Mouse (Mus musculus) C2C12 (cell line): ENCODE results near the gene Cavin4.

Source experiments
- CEBPB ChIP-seq: IDR thresholded peaks from one replicate; pipeline ENCODE4 v1.6.1; 2011; ENCODE audit warnings: low read depth, mild to moderate bottlenecking, control low read depth, moderate library complexity
- CTCF ChIP-seq: IDR thresholded peaks from one replicate; pipeline ENCODE4 v1.5.1; 2011; ENCODE audit not compliant: control insufficient read depth, insufficient read depth, insufficient read length
- FOSL1 ChIP-seq: IDR thresholded peaks from one replicate; pipeline ENCODE4 v1.8.0; 2011; ENCODE audit warnings: mild to moderate bottlenecking, low read length; ENCODE audit not compliant: poor library complexity, insufficient read depth, severe bottlenecking
- MAX ChIP-seq: IDR thresholded peaks from one replicate; pipeline ENCODE4 v1.6.1; 2011; ENCODE audit warnings: mild to moderate bottlenecking, control low read depth
- MYOD1 ChIP-seq: IDR thresholded peaks from one replicate; pipeline ENCODE4 v1.6.1; 2011; ENCODE audit warnings: low read depth; ENCODE audit not compliant: control insufficient read depth, insufficient read length
- MYOG ChIP-seq: IDR thresholded peaks from one replicate; pipeline ENCODE4 v1.6.1; 2011; ENCODE audit not compliant: control insufficient read depth, insufficient read length; ENCODE audit errors: extremely low read depth
- USF1 ChIP-seq: IDR thresholded peaks from one replicate; pipeline ENCODE4 v1.6.1; 2011; ENCODE audit warnings: low read depth, mild to moderate bottlenecking, control low read depth, moderate library complexity

GRCm38 (mm10) chr4:48620121-48620520 lies 43.2 kb upstream of the Cavin4 start:
- no peak for TF ChIP-seq USF1
- no peak for TF ChIP-seq CTCF
- TF ChIP-seq MAX: no peak
- no peak for TF ChIP-seq CEBPB
- no peak for TF ChIP-seq MYOG
- no peak for TF ChIP-seq MYOD1
- no peak for TF ChIP-seq FOSL1
